Mouse (Mus musculus) stomach, embryonic 15.5 days (tissue): ENCODE data around the gene Fam69a. TPM values are rescaled to one million over a fixed set of nuclear protein-coding genes. Genes with fewer than 3 reads are reported as not detected.
"Not testable (repeated sequence)": the region's sequence is repeated elsewhere in the genome, so short reads cannot be mapped to it uniquely, and the experiment has no call there.

ENCODE experiments used
- ATAC-seq: fragments of 200-750 bp; cut with Nextera tagmentation; 2 replicates; pipeline ENCODE4 v1.8.0; 2017; ENCODE audit warnings: low read depth, moderate number of reproducible peaks, moderate TSS enrichment; ENCODE audit not compliant: insufficient read depth, low FRiP score
- H3K27ac ChIP-seq: fragments of 300-500 bp; sonication (generic); 2 replicates; pipeline ENCODE4 v1.5.1; 2015; ENCODE audit warnings: mild to moderate bottlenecking, inconsistent platforms
- H3K27me3 ChIP-seq: fragments of 300-500 bp; sonication (generic); replicated peaks from 2 replicates; pipeline ENCODE4 v1.6.1; 2015; ENCODE audit warnings: inconsistent platforms
- H3K36me3 ChIP-seq: fragments of 300-500 bp; sonication (generic); 2 replicates; pipeline ENCODE4 v1.6.1; 2015; ENCODE audit warnings: inconsistent platforms
- H3K4me1 ChIP-seq: fragments of 300-500 bp; sonication (generic); 2 replicates; pipeline ENCODE4 v1.6.1; 2015; ENCODE audit warnings: inconsistent platforms
- H3K4me2 ChIP-seq: fragments of 300-500 bp; sonication (generic); 2 replicates; pipeline ENCODE4 v1.6.1; 2015; ENCODE audit warnings: mild to moderate bottlenecking, inconsistent platforms
- H3K4me3 ChIP-seq: fragments of 300-500 bp; sonication (generic); replicated peaks from 2 replicates; pipeline ENCODE4 v1.5.1; 2015; ENCODE audit warnings: inconsistent platforms
- H3K9ac ChIP-seq: fragments of 300-500 bp; sonication (generic); 2 replicates; pipeline ENCODE4 v1.6.1; 2015; ENCODE audit warnings: inconsistent platforms
- H3K9me3 ChIP-seq: fragments of 300-500 bp; sonication (generic); 2 replicates; pipeline ENCODE4 v1.6.1; 2016; ENCODE audit warnings: inconsistent platforms
- WGBS: fragments of 180-500 bp; shearing (Covaris S2); methylation state at CpG from one replicate; pipeline ENCODE4 v1.1.7; 2015; 5-methylcytosine and 5-hydroxymethylcytosine counted together
- polyA plus RNA-seq: library from polyadenylated mRNA; unstranded; fragments of >200 nt; fragmentation: Nextera tagmentation; extraction: Ambion mirVana; gene quantifications from 2 replicates; pipeline ENCODE4 v1.2.1, GENCODE M21; 2015

Gene Fam69a
- polyA plus RNA-seq, 1 experiment from 2014 or later = 24.1 TPM

DNA sequence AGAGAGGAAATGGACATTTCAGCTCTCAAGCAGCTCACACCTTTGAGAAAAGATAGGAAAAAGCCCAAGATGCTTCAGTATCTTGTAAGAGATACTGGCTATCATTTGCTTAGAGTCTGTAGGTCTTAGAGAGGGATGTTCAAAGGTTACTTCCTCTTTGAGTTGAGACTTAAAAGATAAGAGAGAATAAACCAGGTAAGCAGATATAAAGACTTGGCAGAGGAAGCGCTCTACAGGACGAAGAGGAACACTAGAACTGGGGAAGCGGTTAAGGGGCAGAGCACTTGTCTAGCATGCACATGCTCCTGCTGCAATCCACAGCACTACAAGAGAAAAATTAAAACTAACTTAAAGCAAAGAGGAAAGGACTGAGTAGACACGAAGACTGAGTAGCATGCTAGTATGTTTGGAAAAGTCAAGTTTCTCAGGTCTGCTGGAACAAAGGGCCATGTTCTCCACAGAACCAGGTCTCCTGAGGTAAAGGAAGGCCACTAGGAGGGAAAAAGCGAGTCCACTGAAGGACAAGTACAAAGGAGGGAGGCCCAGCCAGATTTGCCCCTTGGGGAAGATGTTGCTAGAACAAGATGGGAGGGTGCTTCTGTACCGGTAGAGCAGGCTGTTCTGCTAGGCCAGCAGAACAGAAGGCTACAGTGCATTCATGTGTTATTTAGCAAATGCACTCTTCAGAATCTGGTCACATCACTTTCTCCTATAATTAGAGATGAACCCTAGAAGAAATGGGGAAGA lies 8.4 kb downstream of the Fam69a start:
- H3K4me2 ChIP-seq = no peak overlapping the region
- H3K4me1 ChIP-seq = peaks cover 5% of the 10 kb centered on the region; the same call in 1 of the 2 replicates
- peak overlapping the region; percentile 11; the same call in 1 of the 2 replicates for H3K27ac ChIP-seq
- ATAC-seq = no peak
- WGBS = 73% methylated on average over 6 of the region's 6 CpGs
- H3K36me3 ChIP-seq = no peaks in the 10 kb centered on the region
- no peak overlapping the region for H3K9ac ChIP-seq
- no peaks in the 10 kb centered on the region for H3K27me3 ChIP-seq
- H3K4me3 ChIP-seq = no peak overlapping the region
- H3K9me3 ChIP-seq = no peaks in the 10 kb centered on the region

DNA sequence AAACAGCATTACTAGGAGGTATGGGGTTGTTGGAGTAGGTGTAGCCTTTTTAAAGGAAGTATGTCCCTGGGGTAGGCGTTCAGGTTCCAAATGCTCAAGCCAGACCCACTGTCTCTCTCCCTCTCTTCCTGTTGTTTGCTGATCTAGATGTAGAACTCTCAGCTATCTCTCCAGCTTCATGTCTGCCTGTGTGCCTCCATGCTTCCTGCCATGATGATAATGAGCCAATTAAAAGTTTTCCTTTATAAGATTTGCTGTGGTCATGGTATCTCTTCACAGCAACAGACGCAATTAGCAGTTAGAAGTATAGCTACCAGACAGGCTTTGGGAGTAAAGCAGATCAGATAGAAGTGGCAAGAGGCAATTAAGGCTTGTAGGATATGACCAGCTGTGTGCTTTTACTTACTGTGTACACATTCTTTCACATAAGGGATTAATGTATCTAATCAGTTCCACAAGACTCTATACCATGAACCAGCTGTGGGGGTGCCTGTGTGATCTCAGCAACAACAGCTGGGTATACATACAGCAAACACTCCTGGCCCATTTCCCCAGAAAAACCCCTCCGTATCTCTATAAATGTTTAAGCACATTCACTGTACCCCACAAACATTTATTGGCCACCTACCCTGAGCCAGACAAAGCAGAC lies 9.1 kb downstream of the Fam69a start:
- H3K27ac ChIP-seq = peak overlapping the region; percentile 11; the same call in 1 of the 2 replicates
- no peaks in the 10 kb centered on the region for H3K36me3 ChIP-seq
- WGBS = 54% methylated on average over 3 of the region's 3 CpGs
- peaks cover 5% of the 10 kb centered on the region; the same call in 1 of the 2 replicates for H3K4me1 ChIP-seq
- no peaks in the 10 kb centered on the region for H3K9me3 ChIP-seq
- H3K4me3 ChIP-seq = no peak overlapping the region
- ATAC-seq = peak; percentile 73; the same call in 1 of the 2 replicates
- no peaks in the 10 kb centered on the region for H3K27me3 ChIP-seq
- no peak overlapping the region for H3K9ac ChIP-seq
- H3K4me2 ChIP-seq = no peak overlapping the region

DNA sequence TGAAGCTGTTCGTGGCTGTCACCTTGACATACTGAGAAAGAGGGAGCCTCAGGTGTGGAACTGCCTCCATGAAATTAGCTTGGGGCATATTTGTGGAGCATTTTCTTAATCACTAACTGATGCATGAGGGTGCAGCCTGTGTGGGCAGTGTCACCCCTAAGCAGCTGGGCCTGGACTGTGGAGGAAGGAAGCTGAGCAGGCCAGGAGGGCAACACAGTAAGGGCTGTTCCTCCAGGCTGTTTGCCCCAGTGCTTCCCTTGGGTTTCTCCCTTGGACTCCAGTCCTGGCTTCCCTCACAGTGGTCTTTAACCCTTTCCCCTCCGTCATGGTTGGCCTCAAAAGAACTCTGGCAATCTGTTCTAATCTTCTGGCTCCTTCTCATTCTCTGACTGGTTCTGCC lies 13.6 kb downstream of the Fam69a start:
- Histone ChIP-seq H3K4me1 (peaks cover 5% of the 10 kb centered on the region; the same call in 1 of the 2 replicates), H3K36me3 (no peaks in the 10 kb centered on the region), H3K27me3 (no peaks in the 10 kb centered on the region), H3K27ac (no peak overlapping the region), H3K4me3 (no peak overlapping the region), H3K9me3 (no peaks in the 10 kb centered on the region), H3K9ac (no peak overlapping the region), H3K4me2 (no peak overlapping the region)
- ATAC-seq = no peak
- 60% methylated on average over 2 of the region's 2 CpGs for WGBS

DNA sequence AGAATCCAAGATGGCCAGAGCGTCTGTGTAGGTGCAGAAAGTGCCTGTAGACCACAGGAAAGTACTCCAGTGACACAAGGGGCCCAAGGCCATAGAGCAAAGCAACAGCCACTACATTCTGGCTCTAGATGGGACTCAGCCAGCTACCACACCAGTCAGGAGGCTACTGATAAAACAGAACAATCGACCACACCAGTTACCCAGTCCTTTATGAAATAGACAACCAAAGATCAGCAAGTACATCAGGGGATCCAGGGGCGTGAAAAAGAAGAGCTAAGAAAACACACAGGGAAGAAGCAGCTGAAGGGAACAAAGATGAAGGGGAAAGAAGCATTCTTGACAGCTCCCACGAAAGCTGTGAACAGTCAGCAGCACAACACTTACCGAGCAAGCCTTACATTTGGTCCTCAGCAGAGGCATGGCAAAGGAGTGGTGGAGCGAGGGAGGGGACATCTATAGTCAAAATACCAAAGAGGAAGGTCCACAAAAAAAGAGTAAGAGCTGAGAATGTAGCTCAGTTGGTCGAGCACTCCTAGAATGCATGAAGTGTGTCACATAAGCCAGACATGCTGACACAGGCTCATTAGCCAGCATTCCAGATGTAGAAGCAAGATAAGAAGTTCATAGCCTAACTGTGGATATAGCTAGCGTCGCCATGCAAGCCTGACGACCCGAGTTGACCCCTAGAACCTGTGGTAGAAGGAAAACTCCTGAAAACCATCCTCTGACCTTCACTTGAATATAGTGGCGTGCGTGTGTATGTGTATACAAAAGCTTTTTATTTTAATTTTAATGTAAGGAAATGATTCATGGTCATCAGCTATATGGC lies 14.2 kb downstream of the Fam69a start:
- H3K4me3 ChIP-seq = no peak overlapping the region
- peak; percentile 56; the same call in 1 of the 2 replicates for ATAC-seq
- H3K9me3 ChIP-seq = no peaks in the 10 kb centered on the region
- H3K4me1 ChIP-seq = no peaks in the 10 kb centered on the region
- H3K36me3 ChIP-seq = no peaks in the 10 kb centered on the region
- H3K27me3 ChIP-seq = no peaks in the 10 kb centered on the region
- H3K27ac ChIP-seq = no peak overlapping the region
- 59% methylated on average over 13 of the region's 13 CpGs for WGBS
- no peak overlapping the region for H3K9ac ChIP-seq
- no peak overlapping the region for H3K4me2 ChIP-seq

DNA sequence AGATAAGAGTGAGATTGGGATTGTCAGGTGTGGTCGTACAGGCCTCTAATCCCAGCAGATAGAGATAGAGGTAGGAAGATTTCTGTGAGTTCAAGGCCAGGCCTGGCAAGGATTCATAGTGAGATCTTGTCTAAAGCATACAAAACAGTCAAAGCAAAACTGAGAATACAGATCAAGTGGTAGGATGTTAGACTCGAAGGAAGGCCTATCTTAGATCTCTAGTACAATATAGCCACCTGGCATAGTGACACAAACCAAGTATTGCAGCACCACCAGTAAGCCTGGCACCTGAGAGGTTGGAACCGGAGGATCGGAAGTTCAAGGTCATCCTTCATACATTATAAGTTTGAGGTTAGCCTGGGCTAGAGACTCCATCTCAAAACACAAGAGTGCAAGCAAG lies 15.8 kb downstream of the Fam69a start:
- ATAC-seq = no peak
- Histone ChIP-seq H3K36me3 (no peaks in the 10 kb centered on the region), H3K27me3 (no peaks in the 10 kb centered on the region), H3K4me2 (no peak overlapping the region), H3K4me1 (peaks cover 5% of the 10 kb centered on the region; the same call in 1 of the 2 replicates), H3K9ac (no peak overlapping the region), H3K4me3 (no peak overlapping the region), H3K9me3 (no peaks in the 10 kb centered on the region), H3K27ac (no peak overlapping the region)
- WGBS = 86% methylated on average over 4 of the region's 4 CpGs

DNA sequence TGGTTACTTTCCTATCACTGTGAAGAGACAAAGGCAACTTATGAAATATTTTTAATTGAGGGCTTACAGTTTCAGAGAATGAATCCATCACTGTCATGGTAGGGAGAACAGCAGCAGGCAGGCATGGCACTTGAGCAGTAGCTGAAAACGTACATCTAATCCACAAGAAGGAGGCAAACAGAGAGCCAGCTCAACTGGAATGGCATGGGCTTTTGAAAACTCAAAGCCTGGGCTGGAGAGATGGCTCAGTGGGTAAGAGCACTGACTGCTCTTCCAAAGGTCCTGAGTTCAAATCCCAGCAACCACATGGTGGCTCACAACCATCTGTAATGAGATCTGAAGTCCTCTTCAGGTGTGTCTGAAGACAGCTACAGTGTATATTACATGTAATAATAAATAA lies 17.1 kb downstream of the Fam69a start:
- not testable (repeated sequence) for H3K4me2 ChIP-seq, H3K4me3 ChIP-seq, ATAC-seq, H3K4me1 ChIP-seq, H3K9me3 ChIP-seq, H3K27me3 ChIP-seq, H3K36me3 ChIP-seq, H3K27ac ChIP-seq, H3K9ac ChIP-seq
- WGBS = 76% methylated on average over 1 of the region's 1 CpGs

DNA sequence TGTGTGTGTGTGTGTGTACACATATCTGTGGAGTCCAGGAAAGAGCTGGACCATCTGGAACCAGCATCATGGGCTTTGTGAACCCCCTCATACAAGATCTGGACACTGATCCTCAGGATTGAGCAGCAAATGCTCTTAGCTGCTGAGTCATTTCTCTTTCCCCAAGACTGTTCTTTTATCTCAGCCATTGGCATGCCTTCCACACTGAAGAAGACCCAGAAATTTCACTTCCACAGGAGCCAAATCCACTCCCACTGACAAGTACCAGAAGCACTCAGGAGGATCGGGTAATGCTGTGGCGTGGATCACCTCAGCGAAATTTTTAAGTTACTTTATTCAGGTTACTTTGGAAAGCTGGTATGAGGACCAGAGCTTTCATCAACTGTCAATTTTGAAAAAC lies 18.8 kb downstream of the Fam69a start:
- ATAC-seq = no peak
- 83% methylated on average over 3 of the region's 3 CpGs for WGBS
- H3K27me3 ChIP-seq = no peaks in the 10 kb centered on the region

DNA sequence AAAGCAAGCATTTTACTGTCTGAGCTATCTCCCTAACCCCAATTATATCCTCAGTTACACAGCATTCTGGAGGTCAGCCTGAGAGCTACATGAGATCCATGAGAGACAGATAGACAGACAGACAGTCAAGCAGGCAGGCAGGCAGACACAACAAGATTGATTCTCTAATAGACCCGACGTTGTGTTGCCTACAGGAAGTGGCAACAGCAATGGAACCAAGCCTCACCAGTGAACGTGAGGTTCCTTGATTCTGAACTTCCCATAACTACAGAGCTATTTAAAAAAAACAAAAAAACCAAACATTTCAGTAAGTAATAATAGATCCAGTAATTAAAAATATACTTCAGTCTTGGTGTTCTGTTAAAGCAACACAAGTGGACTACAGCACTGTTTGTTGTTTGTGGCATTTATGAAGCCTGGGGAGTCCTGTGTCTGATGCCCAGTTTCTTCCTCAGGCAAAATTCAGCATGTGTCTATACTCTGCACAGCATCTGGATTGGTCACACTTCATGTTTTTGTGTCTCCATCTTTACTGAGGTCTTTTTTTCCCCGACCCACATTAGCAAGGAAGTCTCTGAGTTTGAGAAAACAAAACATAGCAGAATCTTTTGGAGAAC lies 19.9 kb downstream of the Fam69a start:
- Histone ChIP-seq H3K36me3 (no peaks in the 10 kb centered on the region), H3K27ac (no peak overlapping the region), H3K4me3 (no peak overlapping the region), H3K9ac (no peak overlapping the region), H3K4me1 (peaks cover 5% of the 10 kb centered on the region; the same call in 1 of the 2 replicates), H3K9me3 (no peaks in the 10 kb centered on the region), H3K27me3 (no peaks in the 10 kb centered on the region), H3K4me2 (no peak overlapping the region)
- ATAC-seq = no peak
- 51% methylated on average over 4 of the region's 4 CpGs for WGBS

More for the DNA sequence above, 18.8 kb downstream of the Fam69a start:
- no peak overlapping the region for H3K27ac ChIP-seq
- H3K4me1 ChIP-seq = peaks cover 5% of the 10 kb centered on the region; the same call in 1 of the 2 replicates
- H3K9me3 ChIP-seq = no peaks in the 10 kb centered on the region
- H3K9ac ChIP-seq = no peak overlapping the region
- no peaks in the 10 kb centered on the region for H3K36me3 ChIP-seq
- H3K4me2 ChIP-seq = no peak overlapping the region
- H3K4me3 ChIP-seq = no peak overlapping the region

DNA sequence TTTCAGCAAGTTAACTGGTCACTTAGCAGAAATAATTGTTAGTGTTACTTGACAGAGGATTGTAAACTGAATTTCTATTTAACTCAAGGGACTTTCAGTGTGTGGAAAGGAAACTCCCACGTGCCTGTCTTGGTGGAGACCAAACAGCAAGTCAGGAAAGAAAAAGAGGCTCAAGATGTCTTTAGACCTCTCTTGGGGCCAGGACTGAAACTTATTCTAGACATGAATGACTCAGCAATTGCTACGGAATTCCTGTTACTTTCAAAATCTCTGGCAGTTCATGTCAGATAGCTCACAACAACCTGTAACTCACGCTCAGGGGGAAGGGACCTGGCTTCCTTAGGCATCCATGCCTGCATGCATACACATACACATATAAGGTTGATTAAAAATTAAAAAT lies 20.7 kb downstream of the Fam69a start:
- Histone ChIP-seq H3K4me2 (no peak overlapping the region), H3K4me3 (no peak overlapping the region)
- no peak; the same call in 1 of the 2 replicates for ATAC-seq

DNA sequence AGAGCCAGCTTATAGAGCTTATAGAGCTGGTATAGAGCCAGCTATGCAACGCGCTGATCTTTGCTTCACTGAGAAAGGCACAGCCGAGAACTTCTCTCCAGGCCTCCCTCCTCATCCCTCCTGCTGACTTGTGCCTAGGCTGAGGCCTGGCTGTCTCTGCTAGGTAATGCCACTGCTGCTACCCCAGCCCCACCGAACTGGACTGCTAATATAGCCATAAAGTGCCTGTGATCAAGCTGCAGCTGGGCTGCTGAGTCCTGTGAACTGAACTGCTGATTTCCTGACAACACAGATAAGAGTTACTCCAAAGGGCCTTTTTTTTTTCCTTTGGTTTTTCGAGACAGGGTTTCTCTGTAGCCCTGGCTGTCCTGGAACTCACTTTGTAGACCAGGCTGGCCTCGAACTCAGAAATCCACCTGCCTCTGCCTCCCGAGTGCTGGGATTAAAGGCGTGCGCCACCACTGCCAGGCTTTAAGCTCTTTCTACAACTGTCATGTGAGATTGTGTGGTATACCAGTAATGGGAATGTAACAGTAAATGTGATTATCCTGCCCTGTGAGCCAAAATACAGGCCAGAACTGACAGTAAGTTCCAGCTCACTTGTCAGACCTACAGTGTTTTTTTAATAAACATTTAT lies 21.4 kb downstream of the Fam69a start:
- H3K9me3 ChIP-seq = no peaks in the 10 kb centered on the region
- 72% methylated on average over 9 of the region's 9 CpGs for WGBS
- no peak overlapping the region for H3K4me3 ChIP-seq
- H3K4me1 ChIP-seq = peaks cover 9% of the 10 kb centered on the region; the same call in 1 of the 2 replicates
- ATAC-seq = no peak
- no peaks in the 10 kb centered on the region for H3K36me3 ChIP-seq
- H3K27me3 ChIP-seq = no peaks in the 10 kb centered on the region
- H3K27ac ChIP-seq = no peak overlapping the region
- no peak overlapping the region for H3K4me2 ChIP-seq
- H3K9ac ChIP-seq = no peak overlapping the region

More for the DNA sequence above, 20.7 kb downstream of the Fam69a start:
- WGBS = 37% methylated on average over 3 of the region's 3 CpGs
- H3K36me3 ChIP-seq = no peaks in the 10 kb centered on the region
- no peak overlapping the region for H3K9ac ChIP-seq
- no peaks in the 10 kb centered on the region for H3K9me3 ChIP-seq
- H3K27me3 ChIP-seq = no peaks in the 10 kb centered on the region
- H3K4me1 ChIP-seq = peaks cover 9% of the 10 kb centered on the region; the same call in 1 of the 2 replicates
- no peak overlapping the region for H3K27ac ChIP-seq
